Mouse (Mus musculus): Measurements from ENCODE around the gene Klf16.
A peak's percentile ranks its signal among the peaks of the same experiment; 100 is the strongest.

The Klf16 gene

GRCm38 (mm10) chr10:80543873-80544272, 33.2 kb downstream of the Klf16 start:
- no peak for DNase-seq (ENCODE audit: low read depth, low spot score)

- DNase-seq (ENCODE audit: low read depth, low spot score) = peak; percentile 53
These were observed 37.6 kb downstream of the Klf16 start for GRCm38 (mm10) chr10:80539493-80539892.

- DNase-seq (ENCODE audit: low read depth, low spot score) = peak; percentile 90
These were observed 38.3 kb downstream of the Klf16 start, which contains the start of gene Atp8b3 for GRCm38 (mm10) chr10:80538710-80539394. Gene Atp8b3 (minus strand): TSS chr10:80539124.

- peak; percentile 92 for DNase-seq (ENCODE audit: low read depth, low spot score)
These were observed 38.9 kb downstream of the Klf16 start for GRCm38 (mm10) chr10:80538180-80538579.

GRCm38 (mm10) chr10:80535711-80536110, 41.4 kb downstream of the Klf16 start:
- no peak for DNase-seq (ENCODE audit: low read depth, low spot score)

GRCm38 (mm10) chr10:80535071-80535470, 42.0 kb downstream of the Klf16 start:
- DNase-seq (ENCODE audit: low read depth, low spot score) = no peak

GRCm38 (mm10) chr10:80533704-80534103, 43.4 kb downstream of the Klf16 start:
- DNase-seq (ENCODE audit: low read depth, low spot score) = no peak

GRCm38 (mm10) chr10:80532783-80533182, 44.3 kb downstream of the Klf16 start:
- DNase-seq (ENCODE audit: low read depth, low spot score) = no peak

GRCm38 (mm10) chr10:80526172-80526571, 50.9 kb downstream of the Klf16 start:
- no peak for DNase-seq (ENCODE audit: low read depth, low spot score)

GRCm38 (mm10) chr10:80523299-80523698, 53.8 kb downstream of the Klf16 start:
- DNase-seq (ENCODE audit: low read depth, low spot score) = no peak

- no peak for DNase-seq (ENCODE audit: low read depth, low spot score)
These were observed 57.8 kb downstream of the Klf16 start for GRCm38 (mm10) chr10:80519287-80519686.
